Mouse (Mus musculus) hindbrain, postnatal 0 days (tissue): ENCODE measurements at regions not wholly inside any gene's neighbourhood (a gene's known extent, or its start where the extent isn't known, plus 50 kb on each side); places are given as distances from the start of the nearest gene placed in this dataset.

Experiments
- ATAC-seq: fragments of 200-750 bp; cut with Nextera tagmentation; 2 replicates; pipeline ENCODE4 v1.8.0; 2017; ENCODE audit warnings: mild to moderate bottlenecking, moderate TSS enrichment, moderate library complexity
- DNase-seq: peaks from one replicate; pipeline ENCODE4 v3.0.0-alpha.2; 2015; ENCODE audit warnings: low spot score
- H3K27ac ChIP-seq: fragments of 300-500 bp; sonication (generic); 2 replicates; pipeline ENCODE4 v1.5.1; 2014; ENCODE audit warnings: mild to moderate bottlenecking
- H3K27me3 ChIP-seq: fragments of 300-500 bp; sonication (generic); 2 replicates; pipeline ENCODE4 v1.6.1; 2014; ENCODE audit warnings: low read length, mixed read lengths; ENCODE audit not compliant: insufficient read depth
- H3K36me3 ChIP-seq: fragments of 300-500 bp; sonication (generic); 2 replicates; pipeline ENCODE4 v1.6.1; 2014; ENCODE audit warnings: low read length, mixed read lengths; ENCODE audit not compliant: insufficient read depth
- H3K4me1 ChIP-seq: fragments of 300-500 bp; sonication (generic); 2 replicates; pipeline ENCODE4 v1.6.1; 2014; ENCODE audit warnings: antibody characterized with exemption, low read length, mixed read lengths; ENCODE audit not compliant: insufficient read depth
- H3K4me2 ChIP-seq: fragments of 300-500 bp; sonication (generic); 2 replicates; pipeline ENCODE4 v1.6.1; 2014; ENCODE audit warnings: low read depth, mild to moderate bottlenecking, low read length, moderate library complexity, mixed read lengths
- H3K4me3 ChIP-seq: fragments of 300-500 bp; sonication (generic); 2 replicates; pipeline ENCODE4 v1.5.1; 2014; ENCODE audit warnings: low read length
- H3K9ac ChIP-seq: fragments of 300-500 bp; sonication (generic); replicated peaks from 2 replicates; pipeline ENCODE4 v1.6.1; 2014; ENCODE audit warnings: mild to moderate bottlenecking, low read length, moderate library complexity, mixed read lengths
- H3K9me3 ChIP-seq: fragments of 300-500 bp; sonication (generic); 2 replicates; pipeline ENCODE4 v1.6.1; 2016; ENCODE audit warnings: low read length, mixed read lengths
- CTCF ChIP-seq: IDR thresholded peaks from 2 replicates; pipeline ENCODE4 v1.5.1; 2016; ENCODE audit warnings: antibody characterized with exemption, control low read depth, low read depth
- WGBS: fragments of 180-500 bp; shearing (Covaris S2); extraction: QIAGEN DNeasy Blood & Tissue Kit; methylation state at CpG from one replicate; pipeline ENCODE4 v1.1.7; 2014; 5-methylcytosine and 5-hydroxymethylcytosine counted together

- WGBS = 66% methylated on average over 3 of the region's 3 CpGs
- no peak for TF ChIP-seq CTCF
- DNase-seq (no peak), ATAC-seq (no peak)
- Histone ChIP-seq H3K36me3 (no peaks in the 10 kb centered on the region), H3K9ac (no peak overlapping the region), H3K4me3 (no peak overlapping the region), H3K4me2 (no peak overlapping the region), H3K4me1 (no peaks in the 10 kb centered on the region), H3K27ac (no peak overlapping the region), H3K27me3 (no peaks in the 10 kb centered on the region), H3K9me3 (no peaks in the 10 kb centered on the region)
Measured at GRCm38 (mm10) chr1:46999337-46999736, 106.7 kb upstream of the Slc39a10 start.

GRCm38 (mm10) chr1:46985978-46986377 lies 93.3 kb upstream of the Slc39a10 start:
- Histone ChIP-seq H3K9ac (no peak overlapping the region), H3K9me3 (no peaks in the 10 kb centered on the region), H3K4me2 (no peak overlapping the region), H3K27ac (no peak overlapping the region), H3K4me3 (no peak overlapping the region), H3K36me3 (no peaks in the 10 kb centered on the region), H3K27me3 (no peaks in the 10 kb centered on the region), H3K4me1 (no peaks in the 10 kb centered on the region)
- 67% methylated on average over 1 of the region's 1 CpGs for whole genome bisulfite sequencing
- no peak for DNase-seq
- ATAC-seq = no peak
- TF ChIP-seq CTCF = no peak

- Histone ChIP-seq H3K4me1 (no peaks in the 10 kb centered on the region), H3K9ac (no peak overlapping the region), H3K4me3 (no peak overlapping the region), H3K4me2 (no peak overlapping the region), H3K9me3 (peaks cover 6% of the 10 kb centered on the region; the same call in 1 of the 2 replicates), H3K36me3 (no peaks in the 10 kb centered on the region), H3K27me3 (no peaks in the 10 kb centered on the region), H3K27ac (no peak overlapping the region)
- 95% methylated on average over 1 of the region's 1 CpGs for WGBS
- TF ChIP-seq CTCF = no peak
- DNase-seq (no peak), ATAC-seq (no peak)
Measured at GRCm38 (mm10) chr1:46983093-46983492, 90.4 kb upstream of the Slc39a10 start.

- H3K9me3 ChIP-seq = no peaks in the 10 kb centered on the region
- no peak for ATAC-seq
- no peaks in the 10 kb centered on the region for H3K36me3 ChIP-seq
- no peak overlapping the region for H3K9ac ChIP-seq
- H3K27me3 ChIP-seq = no peaks in the 10 kb centered on the region
- peak; percentile 63 for TF ChIP-seq CTCF
- no peak overlapping the region for H3K27ac ChIP-seq
- peak; percentile 28 for DNase-seq
- peak overlapping the region; percentile 23; the same call in 1 of the 2 replicates for H3K4me2 ChIP-seq
- H3K4me1 ChIP-seq = no peaks in the 10 kb centered on the region
- 68% methylated on average over 3 of the region's 3 CpGs for WGBS
- no peak overlapping the region for H3K4me3 ChIP-seq
Measured at GRCm38 (mm10) chr1:46970470-46970869, 77.8 kb upstream of the Slc39a10 start.

DNA sequence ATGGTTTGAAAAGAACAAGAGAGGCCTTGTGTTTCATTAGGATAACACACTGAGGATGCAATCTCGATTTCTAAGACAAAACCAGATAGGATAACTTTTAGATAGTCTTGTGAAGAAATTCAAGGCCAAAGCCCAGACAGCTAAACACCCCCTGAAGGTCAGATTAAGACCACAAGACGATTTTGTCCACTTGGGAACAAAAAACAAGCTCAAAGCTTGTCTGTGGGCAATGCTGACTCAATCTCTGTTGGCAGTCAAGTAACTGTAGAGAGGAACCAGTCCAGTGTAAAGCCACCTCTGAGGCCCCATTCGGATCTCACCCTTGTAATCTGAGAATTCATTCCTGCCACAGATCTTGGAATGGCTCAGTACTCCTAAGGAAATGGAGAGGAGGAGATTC lies 75.7 kb upstream of the Slc39a10 start:
- DNase-seq = no peak

DNA sequence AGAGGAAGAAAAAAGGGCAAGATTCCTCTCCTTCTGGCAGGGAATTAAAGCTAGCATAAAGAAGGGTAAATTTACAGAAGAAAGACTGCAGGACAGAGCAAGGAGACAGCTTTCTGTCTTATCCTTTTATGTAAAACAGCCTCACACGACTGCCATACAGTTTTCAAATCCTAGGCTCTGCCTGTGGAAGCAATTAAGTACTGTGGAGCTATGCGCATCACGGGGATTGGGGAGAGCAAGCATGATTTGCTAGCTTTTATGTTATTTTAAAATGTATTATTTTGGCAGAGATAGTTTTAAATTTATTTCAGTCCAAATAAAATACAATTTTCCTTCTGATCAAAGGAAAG lies 74.2 kb upstream of the Slc39a10 start:
- Histone ChIP-seq H3K9me3 (no peaks in the 10 kb centered on the region), H3K4me3 (no peak overlapping the region), H3K36me3 (no peaks in the 10 kb centered on the region), H3K4me2 (no peak overlapping the region), H3K27ac (no peak overlapping the region), H3K4me1 (no peaks in the 10 kb centered on the region), H3K9ac (no peak overlapping the region), H3K27me3 (no peaks in the 10 kb centered on the region)
- ATAC-seq = no peak
- WGBS = 64% methylated on average over 3 of the region's 3 CpGs
- no peak for TF ChIP-seq CTCF
- no peak for DNase-seq

More for the DNA sequence above, 75.7 kb upstream of the Slc39a10 start:
- Histone ChIP-seq H3K9ac (no peak overlapping the region), H3K4me1 (no peaks in the 10 kb centered on the region), H3K4me2 (no peak overlapping the region), H3K27me3 (no peaks in the 10 kb centered on the region), H3K36me3 (no peaks in the 10 kb centered on the region), H3K9me3 (no peaks in the 10 kb centered on the region), H3K27ac (no peak overlapping the region), H3K4me3 (no peak overlapping the region)
- ATAC-seq = no peak
- no peak for TF ChIP-seq CTCF
- WGBS = 68% methylated on average over 3 of the region's 3 CpGs

GRCm38 (mm10) chr1:46965996-46966916 lies 73.6 kb upstream of the Slc39a10 start:
- Histone ChIP-seq H3K9ac (no peak overlapping the region), H3K4me1 (no peaks in the 10 kb centered on the region), H3K4me3 (no peak overlapping the region), H3K36me3 (no peaks in the 10 kb centered on the region), H3K9me3 (no peaks in the 10 kb centered on the region), H3K27me3 (no peaks in the 10 kb centered on the region), H3K27ac (no peak overlapping the region), H3K4me2 (no peak overlapping the region)
- 72% methylated on average over 5 of the region's 5 CpGs for WGBS
- no peak for TF ChIP-seq CTCF
- DNase-seq (no peak), ATAC-seq (no peak)
